Mouse (Mus musculus) heart, embryonic 13.5 days (tissue): ENCODE results near the gene Popdc3. TPM values are rescaled to one million over a fixed set of nuclear protein-coding genes. Genes with fewer than 3 reads are reported as not detected.
"Not testable (repeated sequence)": the region's sequence is repeated elsewhere in the genome, so short reads cannot be mapped to it uniquely, and the experiment has no call there.

Source experiments
- ATAC-seq: fragments of 200-750 bp; cut with Nextera tagmentation; 2 replicates; pipeline ENCODE4 v1.8.0; 2017; ENCODE audit warnings: moderate TSS enrichment; ENCODE audit not compliant: insufficient number of reproducible peaks, low FRiP score, low TSS enrichment; ENCODE audit errors: extremely low read depth
- H3K27ac ChIP-seq: fragments of 300-500 bp; sonication (generic); replicated peaks from 2 replicates; pipeline ENCODE4 v1.5.1; 2015; ENCODE audit warnings: moderate library complexity, mild to moderate bottlenecking, inconsistent platforms
- H3K27me3 ChIP-seq: fragments of 300-500 bp; sonication (generic); replicated peaks from 2 replicates; pipeline ENCODE4 v1.6.1; 2015; ENCODE audit warnings: mild to moderate bottlenecking, inconsistent platforms
- H3K36me3 ChIP-seq: fragments of 300-500 bp; sonication (generic); 2 replicates; pipeline ENCODE4 v1.6.1; 2015; ENCODE audit warnings: mild to moderate bottlenecking, inconsistent platforms
- H3K4me1 ChIP-seq: fragments of 300-500 bp; sonication (generic); 2 replicates; pipeline ENCODE4 v1.6.1; 2015; ENCODE audit warnings: inconsistent platforms
- H3K4me2 ChIP-seq: fragments of 300-500 bp; sonication (generic); 2 replicates; pipeline ENCODE4 v1.6.1; 2015; ENCODE audit warnings: inconsistent platforms, mild to moderate bottlenecking, moderate library complexity
- H3K4me3 ChIP-seq: fragments of 300-500 bp; sonication (generic); 2 replicates; pipeline ENCODE4 v1.5.1; 2015; ENCODE audit warnings: moderate library complexity, mild to moderate bottlenecking, inconsistent platforms
- H3K9ac ChIP-seq: fragments of 300-500 bp; sonication (generic); 2 replicates; pipeline ENCODE4 v1.6.1; 2015; ENCODE audit warnings: inconsistent platforms, mild to moderate bottlenecking, moderate library complexity
- H3K9me3 ChIP-seq: fragments of 300-500 bp; sonication (generic); 2 replicates; pipeline ENCODE4 v1.6.1; 2016; ENCODE audit warnings: inconsistent platforms
- WGBS: fragments of 180-500 bp; shearing (Covaris S2); methylation state at CpG from one replicate; pipeline ENCODE4 v1.1.7; 2015; ENCODE audit warnings: mixed read lengths; 5-methylcytosine and 5-hydroxymethylcytosine counted together
- polyA plus RNA-seq: library from polyadenylated mRNA; unstranded; fragments of >200 nt; fragmentation: Nextera tagmentation; extraction: Ambion mirVana; gene quantifications from 2 replicates; pipeline ENCODE4 v1.2.1, GENCODE M21; 2015

Gene Popdc3
- polyA plus RNA-seq, 1 experiment from 2014 or later = 32.2 TPM

DNA sequence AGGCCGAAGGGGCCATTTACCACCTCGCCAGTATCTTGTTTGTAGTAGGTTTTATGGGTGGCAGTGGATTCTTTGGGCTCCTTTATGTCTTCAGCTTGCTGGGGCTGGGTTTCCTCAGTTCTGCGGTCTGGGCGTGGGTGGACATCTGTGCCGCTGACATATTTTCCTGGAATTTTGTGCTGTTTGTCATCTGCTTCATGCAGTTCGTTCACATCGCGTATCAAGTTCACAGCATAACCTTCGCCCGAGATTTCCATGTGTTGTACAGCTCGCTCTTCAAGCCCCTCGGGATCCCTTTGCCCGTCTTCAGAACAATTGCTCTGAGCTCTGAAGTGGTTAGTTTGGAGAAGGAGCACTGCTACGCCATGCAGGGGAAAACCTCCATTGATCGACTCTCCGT, 137.0 kb downstream of the Popdc3 start:
- H3K4me2 ChIP-seq = no peak overlapping the region
- H3K27me3 ChIP-seq = no peaks in the 10 kb centered on the region
- no peak overlapping the region for H3K9ac ChIP-seq
- ATAC-seq = no peak
- peaks cover 3% of the 10 kb centered on the region; the same call in 1 of the 2 replicates for H3K9me3 ChIP-seq
- WGBS = 89% methylated on average over 16 of the region's 16 CpGs
- no peak overlapping the region for H3K27ac ChIP-seq
- H3K4me1 ChIP-seq = no peaks in the 10 kb centered on the region
- H3K4me3 ChIP-seq = no peak overlapping the region
- peaks cover 45% of the 10 kb centered on the region for H3K36me3 ChIP-seq

DNA sequence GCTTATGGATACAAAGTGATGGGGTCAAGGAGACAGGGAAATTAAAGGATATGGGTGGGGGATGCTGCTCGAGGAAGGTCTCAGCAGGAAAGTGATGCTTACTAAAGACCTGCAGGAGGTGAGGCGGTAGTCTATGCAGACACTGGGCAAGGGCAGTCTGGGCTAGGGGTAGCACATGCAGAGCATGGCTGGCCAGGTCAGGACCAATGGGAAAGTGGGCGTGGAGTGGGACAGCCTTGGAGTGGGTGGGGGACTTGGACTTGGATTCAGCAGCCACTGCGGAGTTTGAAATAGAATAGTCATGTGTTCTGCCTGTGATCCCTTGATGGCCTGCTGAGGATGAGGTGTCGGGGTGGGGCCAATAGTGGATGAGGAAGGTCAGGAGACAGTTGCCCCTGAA, 141.0 kb downstream of the Popdc3 start:
- no peak overlapping the region for H3K4me2 ChIP-seq
- no peak overlapping the region for H3K4me3 ChIP-seq
- no peaks in the 10 kb centered on the region for H3K27me3 ChIP-seq
- H3K9ac ChIP-seq = no peak overlapping the region
- H3K36me3 ChIP-seq = peaks cover 49% of the 10 kb centered on the region
- peaks cover 3% of the 10 kb centered on the region; the same call in 1 of the 2 replicates for H3K9me3 ChIP-seq
- 0 out of 2 replicates have a peak, but pooled peaks cover 3% of the 10 kb centered on the region for H3K4me1 ChIP-seq
- no peak for ATAC-seq
- H3K27ac ChIP-seq = no peak overlapping the region
- 80% methylated on average over 5 of the region's 5 CpGs for WGBS

GRCm38 (mm10) chr10:45320296-45320695, 142.4 kb downstream of the Popdc3 start:
- Histone ChIP-seq H3K9me3 (peaks cover 3% of the 10 kb centered on the region; the same call in 1 of the 2 replicates), H3K9ac (no peak overlapping the region), H3K36me3 (peaks cover 40% of the 10 kb centered on the region), H3K27ac (no peak overlapping the region), H3K27me3 (no peaks in the 10 kb centered on the region), H3K4me2 (no peak overlapping the region), H3K4me1 (0 out of 2 replicates have a peak, but pooled peaks cover 5% of the 10 kb centered on the region), H3K4me3 (no peak overlapping the region)
- WGBS = 83% methylated on average over 3 of the region's 3 CpGs
- no peak for ATAC-seq

DNA sequence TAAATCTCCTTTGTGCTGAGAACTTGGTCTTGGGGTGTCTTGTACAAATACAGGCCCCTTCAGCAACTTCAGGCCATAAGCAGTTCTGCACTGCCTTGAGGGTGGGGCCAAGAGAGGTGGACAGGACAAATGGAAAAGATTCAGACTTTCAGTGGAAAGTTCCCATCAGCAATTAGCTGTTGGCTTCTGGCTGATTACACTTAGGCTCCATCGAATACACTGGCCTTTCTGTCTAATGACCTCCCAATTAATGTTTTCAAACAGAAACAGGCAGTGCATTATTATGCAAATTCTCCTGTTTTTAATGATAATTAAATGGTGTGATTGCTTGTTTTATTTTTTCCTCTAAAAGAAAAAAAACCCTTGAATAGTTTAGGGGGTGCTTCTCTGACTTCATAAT, 146.3 kb downstream of the Popdc3 start:
- H3K4me1 ChIP-seq = 0 out of 2 replicates have a peak, but pooled peaks cover 5% of the 10 kb centered on the region
- no peaks in the 10 kb centered on the region for H3K27me3 ChIP-seq
- no peak overlapping the region for H3K4me3 ChIP-seq
- H3K27ac ChIP-seq = no peak overlapping the region
- H3K4me2 ChIP-seq = no peak overlapping the region
- H3K9me3 ChIP-seq = no peaks in the 10 kb centered on the region
- ATAC-seq = no peak
- H3K36me3 ChIP-seq = 0 out of 2 replicates have a peak, but pooled peaks cover 5% of the 10 kb centered on the region
- 55% methylated on average over 1 of the region's 1 CpGs for WGBS
- H3K9ac ChIP-seq = no peak overlapping the region

GRCm38 (mm10) chr10:45328196-45329000, 150.5 kb downstream of the Popdc3 start:
- H3K9me3 ChIP-seq = no peaks in the 10 kb centered on the region
- ATAC-seq = no peak
- H3K27ac ChIP-seq = no peak overlapping the region

GRCm38 (mm10) chr10:45334925-45335324, 157.0 kb downstream of the Popdc3 start:
- no peak for ATAC-seq
- Histone ChIP-seq H3K4me2 (peak overlapping the region; percentile 76), H3K4me1 (peaks cover 14% of the 10 kb centered on the region), H3K4me3 (peak overlapping the region; percentile 82), H3K9me3 (no peaks in the 10 kb centered on the region), H3K9ac (peak overlapping the region; percentile 99), H3K27me3 (peaks cover 7% of the 10 kb centered on the region; the same call in 1 of the 2 replicates), H3K36me3 (peaks cover 8% of the 10 kb centered on the region), H3K27ac (peak overlapping the region; percentile 97)
- whole genome bisulfite sequencing = 35% methylated on average over 7 of the region's 7 CpGs

More at GRCm38 (mm10) chr10:45328196-45329000, 150.5 kb downstream of the Popdc3 start:
- Histone ChIP-seq H3K4me3 (no peak overlapping the region), H3K9ac (no peak overlapping the region), H3K4me2 (no peak overlapping the region), H3K27me3 (no peaks in the 10 kb centered on the region), H3K36me3 (no peaks in the 10 kb centered on the region), H3K4me1 (0 out of 2 replicates have a peak, but pooled peaks cover 5% of the 10 kb centered on the region)
- 79% methylated on average over 7 of the region's 7 CpGs for WGBS

DNA sequence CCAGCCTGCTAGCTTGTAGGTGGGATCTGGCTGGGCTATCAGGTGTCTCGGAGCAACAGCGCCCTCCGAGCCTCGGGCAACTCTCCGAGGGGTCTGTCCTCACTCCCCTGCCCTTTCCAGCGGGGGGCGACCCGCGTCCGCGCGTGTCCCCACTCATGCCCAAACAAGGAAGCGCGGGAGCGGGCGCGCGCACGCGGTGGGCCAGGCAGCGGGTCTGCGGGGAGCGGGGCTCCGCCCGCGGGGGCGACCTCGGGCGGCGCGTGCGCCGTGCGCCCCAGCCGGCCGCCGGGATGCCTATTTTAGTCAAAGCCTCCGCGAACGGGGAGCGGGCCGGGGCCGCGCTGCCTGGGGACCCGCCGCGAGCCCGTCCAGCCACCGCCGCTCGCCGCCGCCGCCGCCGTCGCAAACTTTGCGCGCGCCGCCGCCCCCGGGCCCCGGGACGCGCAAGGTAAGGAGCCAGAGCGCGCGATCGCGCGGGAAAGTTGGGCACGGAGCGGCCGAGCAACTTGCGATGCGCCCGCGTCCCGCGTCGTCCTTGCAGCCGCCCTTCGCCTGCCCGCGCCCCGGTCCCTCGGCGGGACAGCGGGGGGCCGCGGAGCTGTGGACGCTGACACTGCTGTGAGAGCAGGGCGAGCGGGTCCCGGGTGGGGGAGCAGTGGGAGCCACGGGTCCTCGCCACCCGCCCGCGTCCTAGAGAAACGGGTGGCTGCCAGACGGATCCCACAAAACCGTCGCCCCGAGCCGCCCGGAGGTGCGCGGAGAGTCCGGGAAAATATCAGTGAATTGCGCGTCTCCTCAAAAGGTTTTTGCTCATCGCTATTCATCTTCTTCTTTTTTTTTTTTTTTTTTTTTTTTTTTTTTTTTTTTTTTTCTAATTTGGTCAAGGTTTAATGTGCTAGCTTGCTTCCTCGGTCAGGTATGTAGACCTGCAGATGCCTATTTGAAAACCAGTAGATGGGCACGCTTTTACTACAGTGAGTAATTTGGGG, 157.8 kb downstream of the Popdc3 start, which contains the start of gene Bves:
Gene Bves, plus strand, starts transcription at position 339 of the 989 bp plus-strand sequence.
- Histone ChIP-seq H3K36me3 (peaks cover 16% of the 10 kb centered on the region), H3K9ac (peak within 1 kb of the TSS; percentile 99), H3K9me3 (no peaks in the 10 kb centered on the region), H3K4me3 (peak within 1 kb of the TSS; percentile 82), H3K4me2 (peak within 1 kb of the TSS; percentile 76), H3K27ac (peak within 1 kb of the TSS; percentile 97), H3K4me1 (peaks cover 20% of the 10 kb centered on the region), H3K27me3 (peaks cover 7% of the 10 kb centered on the region; the same call in 1 of the 2 replicates)
- ATAC-seq = peak; percentile 77
- WGBS = 1% methylated on average over 107 of the region's 116 CpGs

DNA sequence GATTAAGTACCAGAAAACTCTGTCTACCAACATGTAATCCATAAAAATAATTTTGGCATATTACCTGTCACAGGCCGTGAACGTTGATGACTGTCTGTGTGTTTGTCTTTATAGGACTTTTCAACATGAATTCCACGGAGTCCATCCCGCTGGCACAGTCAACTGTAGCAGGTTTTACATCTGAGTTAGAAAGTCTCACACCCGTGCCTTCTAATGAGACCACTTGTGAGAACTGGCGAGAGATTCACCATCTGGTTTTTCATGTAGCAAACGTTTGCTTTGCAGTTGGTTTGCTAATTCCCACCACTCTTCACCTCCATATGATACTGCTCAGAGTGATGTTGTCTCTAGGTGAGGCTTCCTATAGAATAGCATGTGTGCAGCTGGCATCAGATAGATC, 161.2 kb downstream of the Popdc3 start:
- peak overlapping the region; percentile 76 for H3K4me2 ChIP-seq
- no peak for ATAC-seq
- H3K9me3 ChIP-seq = peaks cover 3% of the 10 kb centered on the region
- peaks cover 5% of the 10 kb centered on the region; the same call in 1 of the 2 replicates for H3K27me3 ChIP-seq
- H3K4me3 ChIP-seq = peak overlapping the region; percentile 37; the same call in 1 of the 2 replicates
- H3K4me1 ChIP-seq = peaks cover 20% of the 10 kb centered on the region
- WGBS = 53% methylated on average over 7 of the region's 7 CpGs
- H3K27ac ChIP-seq = no peak overlapping the region; the same call in 1 of the 2 replicates
- H3K9ac ChIP-seq = peak overlapping the region; percentile 67; the same call in 1 of the 2 replicates
- peaks cover 49% of the 10 kb centered on the region for H3K36me3 ChIP-seq

GRCm38 (mm10) chr10:45344381-45344780, 166.5 kb downstream of the Popdc3 start:
- 77% methylated on average over 4 of the region's 4 CpGs for WGBS
- peaks cover 89% of the 10 kb centered on the region for H3K36me3 ChIP-seq
- H3K4me3 ChIP-seq = no peak overlapping the region
- H3K9ac ChIP-seq = no peak overlapping the region
- no peak for ATAC-seq
- no peak overlapping the region for H3K4me2 ChIP-seq
- H3K9me3 ChIP-seq = peaks cover 6% of the 10 kb centered on the region
- H3K4me1 ChIP-seq = peaks cover 9% of the 10 kb centered on the region
- no peaks in the 10 kb centered on the region for H3K27me3 ChIP-seq
- no peak overlapping the region for H3K27ac ChIP-seq

GRCm38 (mm10) chr10:45345217-45345616, 167.3 kb downstream of the Popdc3 start:
- Histone ChIP-seq H3K4me1 (peaks cover 3% of the 10 kb centered on the region; the same call in 1 of the 2 replicates), H3K9ac (no peak overlapping the region), H3K27me3 (no peaks in the 10 kb centered on the region), H3K27ac (no peak overlapping the region), H3K4me3 (no peak overlapping the region), H3K9me3 (peaks cover 6% of the 10 kb centered on the region), H3K36me3 (peaks cover 92% of the 10 kb centered on the region), H3K4me2 (no peak overlapping the region)
- WGBS = 80% methylated on average over 9 of the region's 9 CpGs
- no peak for ATAC-seq

DNA sequence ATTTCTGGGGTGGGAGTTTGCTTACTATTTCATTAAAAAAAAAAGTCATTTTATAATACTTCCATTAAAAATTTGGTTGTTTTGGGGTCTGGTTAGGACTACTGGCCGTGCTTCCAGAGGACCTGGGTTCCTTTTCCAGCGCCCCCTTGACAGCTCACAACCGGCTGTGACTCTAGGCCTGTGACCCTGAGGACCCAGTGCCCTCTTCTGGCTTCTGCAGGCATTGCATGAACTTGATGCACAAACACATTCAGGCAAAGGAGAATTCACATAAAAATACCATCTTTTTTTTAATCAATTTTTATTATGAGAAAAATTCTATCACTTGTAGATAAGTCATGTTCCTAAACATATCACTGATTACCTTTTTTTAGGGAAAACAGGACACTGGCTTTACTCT, 170.2 kb downstream of the Popdc3 start:
- 76% methylated on average over 3 of the region's 3 CpGs for WGBS
- not testable (repeated sequence) for H3K9me3 ChIP-seq, ATAC-seq, H3K9ac ChIP-seq, H3K4me3 ChIP-seq, H3K4me2 ChIP-seq, H3K4me1 ChIP-seq, H3K27me3 ChIP-seq, H3K27ac ChIP-seq
- H3K36me3 ChIP-seq = peaks cover 91% of the 10 kb centered on the region
